Mouse (Mus musculus): ENCODE results near the gene Wasl.
A peak's percentile ranks its signal among the peaks of the same experiment; 100 is the strongest.

Wasl gene

GRCm38 (mm10) chr6:24664867-24665458 is at the start of gene Wasl:
Gene Wasl, minus strand, starts transcription at chr6:24665009.
- peak; percentile 99 for DNase-seq (ENCODE audit: inconsistent age in 2 of 2, low spot score in 1 of 2)

GRCm38 (mm10) chr6:24707499-24707898 is 42.7 kb upstream of the Wasl start:
- DNase-seq (ENCODE audit: inconsistent age in 2 of 2, low spot score in 1 of 2): no peak

GRCm38 (mm10) chr6:24707090-24707489 is 42.3 kb upstream of the Wasl start:
- no peak for DNase-seq (ENCODE audit: inconsistent age in 2 of 2, low spot score in 1 of 2)

- no peak for DNase-seq (ENCODE audit: inconsistent age in 2 of 2, low spot score in 1 of 2)
These were observed 32.4 kb upstream of the Wasl start for GRCm38 (mm10) chr6:24697216-24697615.

GRCm38 (mm10) chr6:24696117-24696516 is 31.3 kb upstream of the Wasl start:
- DNase-seq (ENCODE audit: inconsistent age in 2 of 2, low spot score in 1 of 2): no peak

GRCm38 (mm10) chr6:24694455-24695410 is 29.9 kb upstream of the Wasl start:
- DNase-seq (ENCODE audit: inconsistent age in 2 of 2, low spot score in 1 of 2): no peak

GRCm38 (mm10) chr6:24687871-24688270 is 23.1 kb upstream of the Wasl start:
- no peak for DNase-seq (ENCODE audit: inconsistent age in 2 of 2, low spot score in 1 of 2)

- DNase-seq (ENCODE audit: inconsistent age in 2 of 2, low spot score in 1 of 2): no peak
These were observed 18.3 kb upstream of the Wasl start for GRCm38 (mm10) chr6:24683113-24683512.

GRCm38 (mm10) chr6:24667829-24668228 is 3.0 kb upstream of the Wasl start:
- DNase-seq (ENCODE audit: inconsistent age in 2 of 2, low spot score in 1 of 2): peak in 1 of 2 experiments; percentile 52

- peak in 1 of 2 experiments; percentile 79 for DNase-seq (ENCODE audit: inconsistent age in 2 of 2, low spot score in 1 of 2)
These were observed 1.4 kb upstream of the Wasl start for GRCm38 (mm10) chr6:24666248-24666647.

GRCm38 (mm10) chr6:24664133-24664866 is 509 bp downstream of the Wasl start:
- peak; percentile 75 to 88 for DNase-seq (ENCODE audit: inconsistent age in 2 of 2, low spot score in 1 of 2)

GRCm38 (mm10) chr6:24663196-24664132 is 1.3 kb downstream of the Wasl start:
- peak; percentile 42 to 81 for DNase-seq (ENCODE audit: inconsistent age in 2 of 2, low spot score in 1 of 2)

- DNase-seq (ENCODE audit: inconsistent age in 2 of 2, low spot score in 1 of 2): no peak
These were observed 2.3 kb downstream of the Wasl start for GRCm38 (mm10) chr6:24662483-24662882.

- peak in 1 of 2 experiments; percentile 65 for DNase-seq (ENCODE audit: inconsistent age in 2 of 2, low spot score in 1 of 2)
These were observed 2.9 kb downstream of the Wasl start for GRCm38 (mm10) chr6:24661879-24662278.

- DNase-seq (ENCODE audit: inconsistent age in 2 of 2, low spot score in 1 of 2): no peak
These were observed 7.0 kb downstream of the Wasl start for GRCm38 (mm10) chr6:24657647-24658387.

GRCm38 (mm10) chr6:24656094-24656493 is 8.7 kb downstream of the Wasl start:
- DNase-seq (ENCODE audit: inconsistent age in 2 of 2, low spot score in 1 of 2): no peak

GRCm38 (mm10) chr6:24651538-24651937 is 13.3 kb downstream of the Wasl start:
- no peak for DNase-seq (ENCODE audit: inconsistent age in 2 of 2, low spot score in 1 of 2)

GRCm38 (mm10) chr6:24650719-24651118 is 14.1 kb downstream of the Wasl start:
- no peak for DNase-seq (ENCODE audit: inconsistent age in 2 of 2, low spot score in 1 of 2)

GRCm38 (mm10) chr6:24648403-24648802 is 16.4 kb downstream of the Wasl start:
- DNase-seq (ENCODE audit: inconsistent age in 2 of 2, low spot score in 1 of 2): no peak
